Mouse (Mus musculus) forebrain, embryonic 11.5 days (tissue): ENCODE measurements around the gene Wdr19. TPM values are rescaled to one million over a fixed set of nuclear protein-coding genes. Genes with fewer than 3 reads are reported as not detected.

Experiments used
- ATAC-seq: fragments of 200-750 bp; cut with Nextera tagmentation; replicated peaks from 2 replicates; pipeline ENCODE4 v1.8.0; 2017; ENCODE audit warnings: moderate TSS enrichment; ENCODE audit not compliant: low FRiP score
- DNase-seq: peaks from one replicate; pipeline ENCODE4 v3.0.0-alpha.2; 2017; ENCODE audit warnings: low spot score
- H3K27ac ChIP-seq: fragments of 300-500 bp; sonication (generic); 2 replicates; pipeline ENCODE4 v1.5.1; 2014; ENCODE audit warnings: low read depth, low read length
- H3K27me3 ChIP-seq: fragments of 300-500 bp; sonication (generic); 2 replicates; pipeline ENCODE4 v1.6.1; 2014; ENCODE audit warnings: mild to moderate bottlenecking, low read length, mixed read lengths; ENCODE audit not compliant: control insufficient read depth, insufficient read depth
- H3K36me3 ChIP-seq: fragments of 300-500 bp; sonication (generic); 2 replicates; pipeline ENCODE4 v1.6.1; 2014; ENCODE audit warnings: mild to moderate bottlenecking, low read length, moderate library complexity, mixed read lengths; ENCODE audit not compliant: control insufficient read depth, insufficient read depth
- H3K4me1 ChIP-seq: fragments of 300-500 bp; sonication (generic); replicated peaks from 2 replicates; pipeline ENCODE4 v1.6.1; 2014; ENCODE audit warnings: low read length, mixed read lengths; ENCODE audit not compliant: control insufficient read depth, insufficient read depth
- H3K4me2 ChIP-seq: fragments of 300-500 bp; sonication (generic); 2 replicates; pipeline ENCODE4 v1.6.1; 2014; ENCODE audit warnings: low read depth, mild to moderate bottlenecking, low read length, moderate library complexity, mixed read lengths; ENCODE audit not compliant: severe bottlenecking
- H3K4me3 ChIP-seq: fragments of 300-500 bp; sonication (generic); 2 replicates; pipeline ENCODE4 v1.5.1; 2014; ENCODE audit warnings: low read depth, low read length
- H3K9ac ChIP-seq: fragments of 300-500 bp; sonication (generic); 2 replicates; pipeline ENCODE4 v1.6.1; 2014; ENCODE audit warnings: low read length
- H3K9me3 ChIP-seq: fragments of 300-500 bp; sonication (generic); 2 replicates; pipeline ENCODE4 v1.6.1; 2016; ENCODE audit warnings: low read length, mixed read lengths; ENCODE audit not compliant: control insufficient read depth
- WGBS: fragments of 180-500 bp; shearing (Covaris S2); extraction: QIAGEN DNeasy Blood & Tissue Kit; methylation state at CpG from one replicate; pipeline ENCODE4 v1.1.7; 2014; 5-methylcytosine and 5-hydroxymethylcytosine counted together
- polyA plus RNA-seq: library from polyadenylated mRNA; unstranded; fragments of >200 nt; fragmentation: Nextera tagmentation; extraction: Ambion mirVana; gene quantifications from 2 replicates; pipeline ENCODE4 v1.2.1, GENCODE M21; 2014

The Wdr19 gene
- polyA plus RNA-seq, result 14.7 and 15.2 TPM in 2 replicates

- under 1% methylated on average over 37 of the region's 37 CpGs for WGBS
- peak; percentile 98 for DNase-seq
- Histone ChIP-seq H3K27ac (no peak within 1 kb of the TSS), H3K27me3 (no peaks in the 10 kb centered on the region), H3K4me2 (peak within 1 kb of the TSS; percentile 71), H3K4me1 (no peaks in the 10 kb centered on the region; the same call in 1 of the 2 replicates), H3K9ac (peak within 1 kb of the TSS; percentile 65), H3K9me3 (no peaks in the 10 kb centered on the region), H3K4me3 (peak within 1 kb of the TSS; percentile 67), H3K36me3 (no peaks in the 10 kb centered on the region)
- peak; percentile 100 for ATAC-seq
Measured at GRCm38 (mm10) chr5:65199346-65200128, at the start of gene Wdr19. TSS of gene Wdr19 (plus strand) at chr5:65199696.

- H3K9ac ChIP-seq, result no peak overlapping the region
- DNase-seq (no peak), ATAC-seq (no peak)
- H3K27me3 ChIP-seq, result no peaks in the 10 kb centered on the region
- H3K36me3 ChIP-seq, result peaks cover 3% of the 10 kb centered on the region; the same call in 1 of the 2 replicates
- no peaks in the 10 kb centered on the region for H3K4me1 ChIP-seq
- H3K4me2 ChIP-seq, result no peak overlapping the region
- WGBS, result 89% methylated on average over 6 of the region's 6 CpGs
- H3K27ac ChIP-seq, result no peak overlapping the region
- H3K4me3 ChIP-seq, result no peak overlapping the region
- H3K9me3 ChIP-seq, result no peaks in the 10 kb centered on the region
Measured at GRCm38 (mm10) chr5:65149706-65150105, 49.8 kb upstream of the Wdr19 start.

DNA sequence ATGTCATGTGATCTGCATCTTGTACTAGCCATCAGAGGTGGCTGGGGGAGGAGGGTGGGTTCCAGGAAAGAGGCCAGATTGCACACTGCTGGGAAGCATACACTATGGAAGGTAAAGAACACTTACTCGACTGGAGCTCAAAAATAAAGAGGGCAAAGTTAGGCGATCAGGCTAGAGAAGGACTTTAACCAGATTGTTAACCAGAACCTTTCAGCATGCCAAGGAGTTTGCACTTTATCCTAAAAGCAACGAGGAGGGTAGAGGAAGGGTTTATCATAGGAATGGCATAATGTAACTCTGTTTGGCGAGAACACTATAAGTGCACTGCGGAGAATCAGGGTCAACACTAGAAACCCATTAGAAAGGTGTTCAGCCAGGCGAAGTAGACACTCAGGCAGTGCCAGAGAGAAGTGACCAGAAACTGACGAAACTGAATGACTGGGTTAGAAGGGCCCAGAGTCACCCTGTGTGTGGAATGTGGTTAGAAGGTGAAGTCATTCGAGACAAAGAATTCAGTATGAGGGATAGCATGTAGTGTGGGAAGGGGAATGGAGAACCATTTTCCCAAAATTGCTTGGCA lies 49.0 kb upstream of the Wdr19 start:
- no peak for ATAC-seq
- no peak overlapping the region for H3K9ac ChIP-seq
- H3K9me3 ChIP-seq, result no peaks in the 10 kb centered on the region
- DNase-seq, result no peak
- H3K27me3 ChIP-seq, result no peaks in the 10 kb centered on the region
- H3K27ac ChIP-seq, result no peak overlapping the region
- 92% methylated on average over 8 of the region's 8 CpGs for WGBS
- H3K36me3 ChIP-seq, result peaks cover 3% of the 10 kb centered on the region; the same call in 1 of the 2 replicates
- H3K4me1 ChIP-seq, result no peaks in the 10 kb centered on the region
- no peak overlapping the region for H3K4me2 ChIP-seq
- H3K4me3 ChIP-seq, result no peak overlapping the region

GRCm38 (mm10) chr5:65151276-65151675 lies 48.2 kb upstream of the Wdr19 start:
- Histone ChIP-seq H3K4me2 (no peak overlapping the region), H3K36me3 (peaks cover 3% of the 10 kb centered on the region; the same call in 1 of the 2 replicates), H3K9me3 (no peaks in the 10 kb centered on the region), H3K27me3 (no peaks in the 10 kb centered on the region), H3K4me3 (no peak overlapping the region), H3K4me1 (no peaks in the 10 kb centered on the region), H3K27ac (no peak overlapping the region), H3K9ac (no peak overlapping the region)
- ATAC-seq, result no peak
- no peak for DNase-seq
- WGBS, result 93% methylated on average over 3 of the region's 3 CpGs

DNA sequence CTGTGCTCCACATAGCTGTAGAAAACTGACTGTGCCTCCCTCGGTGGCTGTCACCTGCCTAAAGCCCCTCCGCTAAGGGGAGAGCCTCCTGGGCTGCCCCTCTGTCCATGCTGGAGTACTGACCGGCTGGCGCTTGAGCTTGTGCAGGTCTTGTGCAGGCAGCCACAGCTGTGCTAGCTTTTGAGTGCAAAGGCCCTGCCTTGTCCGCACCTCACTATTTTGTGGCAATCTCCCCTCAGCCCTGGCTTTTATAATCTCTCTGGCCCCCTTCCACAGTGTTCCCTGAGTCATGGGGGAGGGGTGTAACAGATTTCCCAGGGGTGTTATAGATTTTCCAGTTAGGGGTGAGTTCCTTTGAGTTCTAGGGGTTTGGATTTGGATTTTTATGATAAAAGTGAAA lies 47.7 kb upstream of the Wdr19 start:
- H3K36me3 ChIP-seq, result peaks cover 3% of the 10 kb centered on the region; the same call in 1 of the 2 replicates
- H3K27ac ChIP-seq, result no peak overlapping the region
- no peak for ATAC-seq
- H3K9me3 ChIP-seq, result no peaks in the 10 kb centered on the region
- no peaks in the 10 kb centered on the region for H3K4me1 ChIP-seq
- 88% methylated on average over 5 of the region's 5 CpGs for WGBS
- H3K4me2 ChIP-seq, result no peak overlapping the region
- H3K27me3 ChIP-seq, result no peaks in the 10 kb centered on the region
- DNase-seq, result no peak
- no peak overlapping the region for H3K9ac ChIP-seq
- no peak overlapping the region for H3K4me3 ChIP-seq

DNA sequence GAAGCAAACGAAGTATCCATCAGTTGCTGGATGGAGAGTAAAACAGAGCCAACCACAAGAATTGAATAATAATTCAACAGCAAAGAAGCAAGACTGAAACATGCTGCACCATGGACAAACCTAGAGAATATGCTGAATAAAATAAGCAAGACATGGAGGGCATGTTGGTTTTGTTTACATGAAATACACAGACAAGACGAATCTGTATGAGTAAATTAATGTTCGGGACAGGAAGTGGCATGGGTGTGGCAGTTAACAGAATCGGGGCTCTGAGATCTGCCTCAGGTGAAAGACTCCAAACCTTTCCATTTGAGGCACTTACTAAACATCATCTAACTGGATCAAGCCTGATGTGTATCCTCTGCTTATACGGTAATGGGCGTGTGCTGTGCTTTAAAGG lies 45.2 kb upstream of the Wdr19 start:
- H3K4me1 ChIP-seq, result no peaks in the 10 kb centered on the region
- DNase-seq (no peak), ATAC-seq (no peak)
- no peak overlapping the region for H3K4me3 ChIP-seq
- 89% methylated on average over 6 of the region's 6 CpGs for WGBS
- no peaks in the 10 kb centered on the region for H3K9me3 ChIP-seq
- H3K4me2 ChIP-seq, result no peak overlapping the region
- no peak overlapping the region for H3K27ac ChIP-seq
- no peaks in the 10 kb centered on the region for H3K27me3 ChIP-seq
- no peaks in the 10 kb centered on the region; the same call in 1 of the 2 replicates for H3K36me3 ChIP-seq
- H3K9ac ChIP-seq, result no peak overlapping the region

- no peak overlapping the region for H3K4me3 ChIP-seq
- H3K27ac ChIP-seq, result no peak overlapping the region
- ATAC-seq, result no peak
- no peak overlapping the region for H3K4me2 ChIP-seq
- H3K4me1 ChIP-seq, result no peaks in the 10 kb centered on the region
- H3K36me3 ChIP-seq, result no peaks in the 10 kb centered on the region
- 64% methylated on average over 2 of the region's 2 CpGs for WGBS
- no peaks in the 10 kb centered on the region for H3K9me3 ChIP-seq
- H3K9ac ChIP-seq, result no peak overlapping the region
- H3K27me3 ChIP-seq, result no peaks in the 10 kb centered on the region
- peak; percentile 70 for DNase-seq
Measured at GRCm38 (mm10) chr5:65156853-65157252, 42.6 kb upstream of the Wdr19 start.

DNA sequence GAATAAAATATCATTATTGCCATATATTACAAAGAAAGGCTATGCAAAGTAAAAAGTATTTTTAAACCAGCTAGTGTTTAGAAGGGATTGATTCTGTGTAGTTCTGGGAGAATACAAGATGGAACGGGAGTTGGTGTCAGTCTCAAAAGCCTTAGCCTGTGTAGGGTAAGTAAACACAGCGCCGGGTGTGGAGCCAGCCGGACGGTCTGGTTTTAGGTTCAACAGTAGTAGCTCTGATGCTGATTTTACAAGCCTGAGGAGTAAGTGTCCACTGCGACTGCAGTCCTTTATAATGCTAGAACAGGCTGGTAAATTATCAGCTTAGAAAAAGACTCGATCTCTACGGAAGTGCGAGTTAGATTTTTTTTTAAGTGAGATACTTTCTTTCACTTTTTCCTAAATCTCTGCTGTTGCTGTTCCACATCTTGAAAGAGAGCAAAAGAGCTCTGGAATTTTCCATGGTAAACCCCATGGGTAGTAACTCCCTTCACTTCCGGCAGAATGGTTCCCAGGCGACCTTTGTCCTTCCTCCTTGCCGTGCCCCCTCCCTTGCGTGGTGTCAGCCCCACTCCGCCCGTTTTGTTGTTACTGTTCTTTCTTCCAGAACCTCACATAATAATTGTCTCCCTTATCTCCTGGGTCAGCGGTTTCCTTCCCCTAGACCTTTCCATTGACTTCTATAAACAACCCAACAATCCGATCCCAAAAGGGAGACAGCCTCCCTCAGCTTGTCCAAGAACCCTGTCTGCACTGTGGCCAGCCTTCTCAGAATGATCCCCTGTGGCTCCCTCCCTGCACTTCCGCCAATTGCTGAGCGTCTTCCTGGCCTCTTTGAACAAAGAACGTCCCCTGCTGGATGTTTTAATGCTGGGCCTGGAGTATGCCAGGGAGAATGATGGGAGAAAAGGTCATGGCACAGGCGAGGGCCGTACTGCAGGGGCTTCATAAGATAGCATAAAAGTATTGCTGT lies 41.8 kb upstream of the Wdr19 start:
- ATAC-seq (no peak), DNase-seq (no peak)
- Histone ChIP-seq H3K9me3 (no peaks in the 10 kb centered on the region), H3K4me2 (no peak overlapping the region), H3K4me1 (no peaks in the 10 kb centered on the region), H3K27me3 (no peaks in the 10 kb centered on the region), H3K36me3 (no peaks in the 10 kb centered on the region), H3K9ac (no peak overlapping the region), H3K4me3 (no peak overlapping the region), H3K27ac (no peak overlapping the region)
- WGBS, result 79% methylated on average over 22 of the region's 22 CpGs
